Mouse (Mus musculus) liver, adult (tissue): Measurements from ENCODE around the gene Sel1l.

Experiments
- GATA4 ChIP-seq: IDR thresholded peaks from 2 replicates; pipeline ENCODE4 v1.6.1; 2014; ENCODE audit warnings: mild to moderate bottlenecking, low read length; ENCODE audit not compliant: insufficient replicate concordance

Gene Sel1l

GRCm38 (mm10) chr12:91849045-91849467, at the start of gene Sel1l:
Sel1l (minus strand) TSS chr12:91849157.
- no peak for TF ChIP-seq GATA4

GRCm38 (mm10) chr12:91892622-91893560, 43.9 kb upstream of the Sel1l start:
- TF ChIP-seq GATA4, result no peak

- TF ChIP-seq GATA4, result no peak
Observed at GRCm38 (mm10) chr12:91880431-91880830, 31.5 kb upstream of the Sel1l start.

- no peak for TF ChIP-seq GATA4
Observed at GRCm38 (mm10) chr12:91878912-91879250, 29.9 kb upstream of the Sel1l start.

GRCm38 (mm10) chr12:91878056-91878911, 29.3 kb upstream of the Sel1l start:
- no peak for TF ChIP-seq GATA4

- TF ChIP-seq GATA4, result no peak
Observed at GRCm38 (mm10) chr12:91877646-91878045, 28.7 kb upstream of the Sel1l start.

- no peak for TF ChIP-seq GATA4
Observed at GRCm38 (mm10) chr12:91870671-91871070, 21.7 kb upstream of the Sel1l start.

- TF ChIP-seq GATA4, result no peak
Observed at GRCm38 (mm10) chr12:91869352-91869751, 20.4 kb upstream of the Sel1l start.

GRCm38 (mm10) chr12:91854330-91854729, 5.4 kb upstream of the Sel1l start:
- TF ChIP-seq GATA4, result no peak

GRCm38 (mm10) chr12:91848394-91849044, 438 bp downstream of the Sel1l start:
- no peak for TF ChIP-seq GATA4

- TF ChIP-seq GATA4, result no peak
Observed at GRCm38 (mm10) chr12:91846038-91846437, 2.9 kb downstream of the Sel1l start.

- no peak for TF ChIP-seq GATA4
Observed at GRCm38 (mm10) chr12:91845393-91845792, 3.6 kb downstream of the Sel1l start.

GRCm38 (mm10) chr12:91844542-91844941, 4.4 kb downstream of the Sel1l start:
- no peak for TF ChIP-seq GATA4

- no peak for TF ChIP-seq GATA4
Observed at GRCm38 (mm10) chr12:91843888-91844287, 5.1 kb downstream of the Sel1l start.

GRCm38 (mm10) chr12:91841714-91842113, 7.2 kb downstream of the Sel1l start:
- TF ChIP-seq GATA4, result no peak
